Mouse (Mus musculus): ENCODE data around the gene Gtf3c5. TPM values are rescaled to one million over a fixed set of nuclear protein-coding genes. Genes with fewer than 3 reads are reported as not detected.
A peak's percentile ranks its signal among the peaks of the same experiment; 100 is the strongest.

Gtf3c5 gene
- total and polyA plus RNA-seq, 2 experiments: 2.9 to 7.8 TPM

- peaks cover 11% of the 10 kb centered on the region for H3K4me1 ChIP-seq (ENCODE audit: control insufficient read depth, insufficient read depth, low read length)
- no peaks in the 10 kb centered on the region for H3K36me3 ChIP-seq (ENCODE audit: control insufficient read depth, insufficient read depth, low read length)
- H3K27me3 ChIP-seq (ENCODE audit: control insufficient read depth, insufficient read depth, low read length): no peaks in the 10 kb centered on the region; the same call in 1 of the 2 replicates
- H3K79me2 ChIP-seq (ENCODE audit: control insufficient read depth, insufficient read depth, low read length): no peaks in the 10 kb centered on the region
- TF ChIP-seq POLR2A (IDR thresholded peaks at IDR 0.05; ENCODE audit: extremely low read depth, insufficient read depth, low read length) (no peak), CTCF (IDR thresholded peaks at IDR 0.05; ENCODE audit: low read depth, low read length) (no peak)
- H3K4me3 ChIP-seq (ENCODE audit: insufficient read depth, low read depth, low read length): no peak overlapping the region
- WGBS: 40% methylated on average over 6 of the region's 6 CpGs
- no peak for DNase-seq (ENCODE audit: extremely low read depth, low read depth, low spot score)
- H3K9ac ChIP-seq (ENCODE audit: low read depth, low read length): no peak overlapping the region
- no peak overlapping the region for H3K27ac ChIP-seq (replicated peaks; ENCODE audit: insufficient read depth, low read depth, low read length)
These were observed 35.3 kb upstream of the Gtf3c5 start for GRCm38 (mm10) chr2:28618777-28619336.

GRCm38 (mm10) chr2:28617498-28618486 is 34.2 kb upstream of the Gtf3c5 start:
- no peak overlapping the region for H3K4me3 ChIP-seq (ENCODE audit: insufficient read depth, low read depth, low read length)
- no peak overlapping the region for H3K9ac ChIP-seq (ENCODE audit: low read depth, low read length)
- TF ChIP-seq CTCF (IDR thresholded peaks at IDR 0.05; ENCODE audit: low read depth, low read length) (no peak), POLR2A (IDR thresholded peaks at IDR 0.05; ENCODE audit: extremely low read depth, insufficient read depth, low read length) (no peak)
- DNase-seq (ENCODE audit: extremely low read depth, low read depth, low spot score): no peak
- no peaks in the 10 kb centered on the region for H3K36me3 ChIP-seq (ENCODE audit: control insufficient read depth, insufficient read depth, low read length)
- H3K79me2 ChIP-seq (ENCODE audit: control insufficient read depth, insufficient read depth, low read length): no peaks in the 10 kb centered on the region
- H3K27me3 ChIP-seq (ENCODE audit: control insufficient read depth, insufficient read depth, low read length): no peaks in the 10 kb centered on the region; the same call in 1 of the 2 replicates
- WGBS: 79% methylated on average over 8 of the region's 8 CpGs
- H3K27ac ChIP-seq (replicated peaks; ENCODE audit: insufficient read depth, low read depth, low read length): no peak overlapping the region
- H3K4me1 ChIP-seq (ENCODE audit: control insufficient read depth, insufficient read depth, low read length): peaks cover 11% of the 10 kb centered on the region

GRCm38 (mm10) chr2:28616874-28617273 is 33.3 kb upstream of the Gtf3c5 start:
- H3K36me3 ChIP-seq (ENCODE audit: control insufficient read depth, insufficient read depth, low read length): no peaks in the 10 kb centered on the region

GRCm38 (mm10) chr2:28616358-28616757 is 32.8 kb upstream of the Gtf3c5 start:
- no peaks in the 10 kb centered on the region for H3K79me2 ChIP-seq (ENCODE audit: control insufficient read depth, insufficient read depth, low read length)
- H3K4me1 ChIP-seq (ENCODE audit: control insufficient read depth, insufficient read depth, low read length): peaks cover 11% of the 10 kb centered on the region
- H3K4me3 ChIP-seq (ENCODE audit: insufficient read depth, low read depth, low read length): no peak overlapping the region
- H3K36me3 ChIP-seq (ENCODE audit: control insufficient read depth, insufficient read depth, low read length): no peaks in the 10 kb centered on the region
- TF ChIP-seq CTCF (IDR thresholded peaks at IDR 0.05; ENCODE audit: low read depth, low read length) (peak; percentile 48), POLR2A (IDR thresholded peaks at IDR 0.05; ENCODE audit: extremely low read depth, insufficient read depth, low read length) (no peak)
- WGBS: 63% methylated on average over 5 of the region's 5 CpGs
- H3K9ac ChIP-seq (ENCODE audit: low read depth, low read length): no peak overlapping the region
- H3K27me3 ChIP-seq (ENCODE audit: control insufficient read depth, insufficient read depth, low read length): no peaks in the 10 kb centered on the region; the same call in 1 of the 2 replicates
- DNase-seq (ENCODE audit: extremely low read depth, low read depth, low spot score): no peak
- H3K27ac ChIP-seq (replicated peaks; ENCODE audit: insufficient read depth, low read depth, low read length): no peak overlapping the region

More at GRCm38 (mm10) chr2:28616874-28617273, 33.3 kb upstream of the Gtf3c5 start:
- H3K4me1 ChIP-seq (ENCODE audit: control insufficient read depth, insufficient read depth, low read length): peaks cover 11% of the 10 kb centered on the region
- no peaks in the 10 kb centered on the region for H3K79me2 ChIP-seq (ENCODE audit: control insufficient read depth, insufficient read depth, low read length)
- H3K27me3 ChIP-seq (ENCODE audit: control insufficient read depth, insufficient read depth, low read length): no peaks in the 10 kb centered on the region; the same call in 1 of the 2 replicates
- 87% methylated on average over 9 of the region's 9 CpGs for WGBS
- no peak for DNase-seq (ENCODE audit: extremely low read depth, low read depth, low spot score)
- no peak overlapping the region for H3K4me3 ChIP-seq (ENCODE audit: insufficient read depth, low read depth, low read length)
- H3K9ac ChIP-seq (ENCODE audit: low read depth, low read length): no peak overlapping the region
- TF ChIP-seq CTCF (IDR thresholded peaks at IDR 0.05; ENCODE audit: low read depth, low read length) (no peak), POLR2A (IDR thresholded peaks at IDR 0.05; ENCODE audit: extremely low read depth, insufficient read depth, low read length) (no peak)
- H3K27ac ChIP-seq (replicated peaks; ENCODE audit: insufficient read depth, low read depth, low read length): no peak overlapping the region

GRCm38 (mm10) chr2:28613599-28613998 is 30.0 kb upstream of the Gtf3c5 start:
- no peak overlapping the region for H3K9ac ChIP-seq (ENCODE audit: low read depth, low read length)
- 94% methylated on average over 10 of the region's 10 CpGs for WGBS
- no peak overlapping the region for H3K4me3 ChIP-seq (ENCODE audit: insufficient read depth, low read depth, low read length)
- H3K27me3 ChIP-seq (ENCODE audit: control insufficient read depth, insufficient read depth, low read length): no peaks in the 10 kb centered on the region
- H3K36me3 ChIP-seq (ENCODE audit: control insufficient read depth, insufficient read depth, low read length): no peaks in the 10 kb centered on the region
- TF ChIP-seq CTCF (IDR thresholded peaks at IDR 0.05; ENCODE audit: low read depth, low read length) (no peak), POLR2A (IDR thresholded peaks at IDR 0.05; ENCODE audit: extremely low read depth, insufficient read depth, low read length) (no peak)
- DNase-seq (ENCODE audit: extremely low read depth, low read depth, low spot score): no peak
- no peaks in the 10 kb centered on the region for H3K79me2 ChIP-seq (ENCODE audit: control insufficient read depth, insufficient read depth, low read length)
- H3K27ac ChIP-seq (replicated peaks; ENCODE audit: insufficient read depth, low read depth, low read length): no peak overlapping the region
- peaks cover 7% of the 10 kb centered on the region for H3K4me1 ChIP-seq (ENCODE audit: control insufficient read depth, insufficient read depth, low read length)
